Mouse (Mus musculus): ENCODE data around the gene Cdyl. TPM values are rescaled to one million over a fixed set of nuclear protein-coding genes. Genes with fewer than 3 reads are reported as not detected.
A peak's percentile ranks its signal among the peaks of the same experiment; 100 is the strongest.

Gene Cdyl
- polyA plus RNA-seq, 2 experiments from 2014 or later = 2.2 to 3.1 TPM

DNA sequence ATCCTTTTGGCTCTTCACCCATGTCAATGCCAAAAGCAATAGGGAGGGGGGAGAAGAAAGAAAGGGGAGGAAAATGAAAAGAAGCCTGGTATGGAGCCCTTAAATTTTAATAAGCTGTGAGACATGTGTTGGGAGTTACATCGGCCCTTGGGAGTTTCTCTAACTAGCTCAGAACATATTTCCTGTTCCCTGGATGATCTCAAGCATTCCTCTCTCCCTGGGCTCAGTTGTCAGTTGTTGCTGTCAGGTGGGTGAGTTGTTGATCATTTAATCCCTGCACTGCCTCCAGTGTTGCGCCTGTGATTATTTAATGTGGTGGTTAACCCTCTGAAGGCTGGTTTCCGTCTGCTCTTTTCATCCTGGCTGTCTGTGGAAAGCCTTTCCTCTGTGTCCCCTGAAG is 185.7 kb downstream of the Cdyl start:
- ATAC-seq = no peak

GRCm38 (mm10) chr13:35848694-35849093 is 189.1 kb downstream of the Cdyl start:
- ATAC-seq = no peak

DNA sequence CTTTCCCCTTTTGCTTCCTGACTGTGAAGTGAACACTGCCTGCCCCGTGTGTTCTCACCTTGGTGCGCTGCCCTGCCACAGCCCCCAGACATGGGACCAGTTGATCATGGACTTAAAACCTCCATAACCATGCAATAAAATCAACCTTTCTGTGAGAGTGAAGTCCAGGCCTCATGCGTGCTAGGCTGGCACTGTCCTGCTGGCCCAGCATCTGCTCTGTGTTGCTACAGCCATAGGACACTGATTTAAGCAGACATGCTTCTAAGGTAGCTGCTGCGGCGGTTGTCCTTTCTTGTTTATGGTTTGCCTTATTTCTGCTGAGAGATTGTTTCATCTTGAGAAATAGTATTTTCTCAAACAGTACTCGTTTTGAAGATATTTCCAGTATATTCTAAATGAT is 191.9 kb downstream of the Cdyl start:
- ATAC-seq = no peak

DNA sequence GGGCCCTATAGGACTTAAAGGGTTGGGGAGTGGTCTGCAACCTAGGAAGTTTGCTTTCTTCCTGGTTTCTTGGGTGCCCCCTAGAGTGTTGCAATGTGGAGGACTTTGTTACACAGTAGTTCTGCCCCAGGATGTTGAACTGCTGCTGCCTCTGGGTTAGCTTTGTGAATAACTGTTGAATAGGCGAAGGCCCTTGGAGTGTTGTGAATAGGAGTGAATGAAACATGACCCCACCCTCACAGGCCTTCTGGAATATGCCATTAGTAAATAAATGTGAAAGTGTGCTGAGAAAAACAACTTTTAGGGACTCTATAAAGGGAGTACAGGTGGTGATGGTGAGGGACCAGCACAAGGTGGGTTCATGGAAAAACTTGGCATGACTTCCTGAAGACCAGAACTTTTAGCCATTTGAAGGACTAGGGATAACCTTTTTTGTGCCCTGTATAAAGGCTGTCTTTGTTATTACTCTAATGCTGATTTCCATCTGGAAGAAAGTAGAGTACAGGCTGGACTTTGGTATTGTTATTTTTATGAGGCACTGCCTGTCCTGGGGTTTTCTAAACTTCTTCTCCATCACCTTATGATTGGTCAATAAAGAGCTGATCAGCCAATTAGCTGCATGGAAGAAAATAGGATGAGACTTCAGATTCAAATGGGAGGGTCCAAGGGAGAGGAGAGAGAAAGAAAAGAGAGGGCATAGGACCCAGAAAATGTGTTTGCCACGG is 193.4 kb downstream of the Cdyl start:
- ATAC-seq = no peak

DNA sequence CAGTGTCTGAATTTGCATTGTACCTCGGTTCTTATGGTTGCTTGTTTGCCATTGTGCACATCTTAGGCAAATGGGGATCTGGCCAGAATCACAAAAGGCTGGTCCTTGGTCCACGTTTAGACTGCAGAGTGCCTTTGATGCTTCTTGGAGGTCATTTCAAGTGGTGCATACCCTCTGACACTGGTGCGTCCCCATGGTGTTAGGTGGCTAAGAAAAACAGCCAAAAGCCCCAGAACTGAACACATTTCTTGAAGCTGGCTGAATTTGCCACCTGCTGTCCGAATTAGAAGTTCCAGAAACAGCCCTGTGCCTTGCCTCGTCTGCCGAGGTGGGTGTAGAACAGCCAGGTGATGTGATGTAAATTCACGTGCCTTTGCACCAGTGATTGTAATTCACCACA is 197.9 kb downstream of the Cdyl start:
- no peak for ATAC-seq

DNA sequence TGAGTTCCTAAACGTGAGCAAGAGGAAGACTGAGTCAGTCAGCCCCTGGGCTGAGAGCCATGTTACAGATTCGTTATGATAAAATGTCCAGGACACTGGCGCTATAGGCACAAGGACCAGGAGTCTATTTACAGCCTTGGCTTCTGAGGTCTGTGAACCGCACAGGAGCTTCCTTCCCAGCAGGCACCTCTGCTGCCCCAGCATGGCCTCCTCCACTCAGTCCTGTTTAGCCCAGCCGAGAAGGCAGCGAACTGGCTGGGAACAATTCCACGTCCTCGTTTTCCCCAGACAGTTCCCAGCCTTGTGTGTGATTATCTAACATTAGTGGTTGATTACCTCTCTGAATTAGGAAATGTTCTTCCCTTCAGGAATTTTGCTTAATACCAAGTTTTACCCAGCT is 201.3 kb downstream of the Cdyl start:
- ATAC-seq = no peak

- ATAC-seq = no peak
Measured at GRCm38 (mm10) chr13:35870659-35871058, 211.0 kb downstream of the Cdyl start.

DNA sequence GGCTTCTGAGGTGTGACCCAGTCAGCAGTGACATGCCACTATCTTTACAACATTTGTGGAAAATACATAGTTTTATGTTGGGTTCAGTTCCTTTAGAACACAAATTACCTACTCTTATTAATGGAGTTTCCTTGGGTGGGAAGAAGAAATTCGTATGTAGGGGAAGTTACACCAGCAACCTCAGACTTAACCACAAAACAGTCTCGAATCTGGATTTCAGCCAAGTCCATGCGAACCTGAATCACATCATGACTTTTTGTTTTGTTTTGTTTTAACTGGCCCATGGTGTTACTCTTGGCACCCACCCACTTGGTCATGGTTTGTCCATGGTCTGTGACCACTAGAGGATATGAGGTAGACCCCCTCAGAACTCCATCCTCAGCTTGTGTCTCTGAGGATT is 211.5 kb downstream of the Cdyl start:
- ATAC-seq = no peak

GRCm38 (mm10) chr13:35875396-35875795 is 215.8 kb downstream of the Cdyl start:
- ATAC-seq = no peak

DNA sequence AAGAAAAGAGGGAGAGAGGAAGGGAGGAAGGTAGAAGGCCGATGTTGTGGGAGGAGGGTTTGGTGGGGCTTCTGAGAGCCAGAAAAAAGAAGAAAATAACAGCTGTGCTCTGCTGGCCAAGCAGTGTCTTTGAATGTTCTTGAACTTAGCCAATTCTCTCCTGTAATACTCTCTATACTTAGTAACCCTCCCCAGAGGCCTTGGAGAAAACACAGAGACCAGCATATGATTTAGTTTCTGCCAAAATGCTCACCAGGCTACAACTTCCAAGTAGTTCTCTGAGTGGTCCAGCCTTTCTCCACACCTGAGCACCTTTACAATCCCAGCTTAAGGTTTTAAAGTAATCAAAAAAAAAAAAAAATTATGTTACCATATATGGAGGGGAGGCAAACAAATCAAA is 218.6 kb downstream of the Cdyl start:
- no peak for ATAC-seq

GRCm38 (mm10) chr13:35879068-35879467 is 219.4 kb downstream of the Cdyl start:
- ATAC-seq = no peak

GRCm38 (mm10) chr13:35879519-35879918 is 219.9 kb downstream of the Cdyl start:
- no peak for ATAC-seq

GRCm38 (mm10) chr13:35880555-35881046 is 221.0 kb downstream of the Cdyl start:
- ATAC-seq = no peak

DNA sequence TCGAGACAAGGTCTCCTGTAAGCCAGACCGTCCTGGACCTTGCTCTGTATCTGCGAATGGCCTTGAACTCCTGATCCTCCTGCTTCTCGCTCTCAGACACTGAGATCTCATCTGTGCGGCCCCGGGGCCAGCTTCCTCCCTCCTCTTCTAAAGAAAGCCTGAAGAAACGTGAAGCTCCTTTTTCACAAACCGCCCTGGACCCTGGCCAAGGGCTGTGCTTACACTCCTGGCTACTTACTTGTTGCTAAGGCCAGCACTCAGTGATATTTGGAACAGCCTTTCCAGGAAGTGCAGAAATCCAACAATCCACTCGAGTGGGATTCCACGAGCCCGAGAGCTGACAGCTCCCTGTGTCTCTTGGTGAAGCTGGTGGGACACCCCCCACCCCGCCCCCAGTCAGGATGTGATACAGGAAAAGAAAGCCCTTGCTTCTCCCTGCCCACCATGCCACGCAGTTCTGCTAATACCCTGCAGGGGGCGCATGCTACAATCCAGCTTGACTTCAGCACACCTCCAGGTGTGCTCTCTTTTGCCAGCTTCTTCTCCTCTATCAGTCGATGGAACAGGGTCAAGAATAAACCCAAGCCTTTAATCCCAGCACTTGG is 226.6 kb downstream of the Cdyl start:
- ATAC-seq = peak; percentile 49

GRCm38 (mm10) chr13:35892866-35893265 is 233.2 kb downstream of the Cdyl start:
- ATAC-seq = no peak

DNA sequence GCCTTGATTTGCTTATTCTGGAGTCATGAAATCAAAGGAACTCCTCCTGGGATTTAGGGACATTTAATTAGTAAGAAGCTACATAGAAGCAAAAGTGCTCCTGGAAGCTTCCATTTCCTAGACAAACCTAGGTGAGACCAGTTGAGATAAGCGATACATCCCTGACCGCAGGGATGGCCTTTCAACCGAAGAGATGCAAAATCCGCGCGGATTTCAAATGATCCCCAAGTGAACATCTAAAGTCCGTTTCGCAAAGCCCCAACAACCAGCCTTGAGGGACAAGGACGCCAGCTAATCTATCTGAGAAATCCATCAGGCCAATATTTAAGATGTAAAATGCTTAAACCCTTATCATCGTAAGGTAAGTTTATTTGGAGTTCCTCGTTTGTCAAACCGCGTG is 245.7 kb downstream of the Cdyl start:
- no peak for ATAC-seq

- peak; percentile 99 for ATAC-seq
Measured at GRCm38 (mm10) chr13:35905879-35906481, 246.3 kb downstream of the Cdyl start, which contains the start of gene Rpp40. Gene Rpp40 (minus strand): TSS chr13:35906359.

- ATAC-seq = no peak
Measured at GRCm38 (mm10) chr13:35911476-35911875, 251.8 kb downstream of the Cdyl start.

Other genes starting within 250 kb of the Cdyl start
- 10 to 100 TPM; 10.8 to 12.0 TPM for gene Rpp40, start 246.5 kb downstream of the Cdyl start, polyA plus RNA-seq (2017; shearing (Covaris generic))

All from CD4-positive, CD25-positive, alpha-beta regulatory T cell, adult 4 months (primary cell).